Mouse (Mus musculus): Measurements from ENCODE around the gene Atl3. TPM values are rescaled to one million over a fixed set of nuclear protein-coding genes. Genes with fewer than 3 reads are reported as not detected.
A peak's percentile ranks its signal among the peaks of the same experiment; 100 is the strongest.
"Not testable (repeated sequence)": the region's sequence is repeated elsewhere in the genome, so short reads cannot be mapped to it uniquely, and the experiment has no call there.

The Atl3 gene
- total RNA-seq, 2 experiments from 2014 or later: 46.9 to 53.0 TPM

- 0 out of 2 replicates have a peak, but pooled peaks have one; percentile 37 for ATAC-seq (replicated peaks; ENCODE audit: low FRiP score, poor library complexity, severe bottlenecking)
Measured at GRCm38 (mm10) chr19:7495221-7496038, 1.6 kb downstream of the Atl3 start.

- ATAC-seq (replicated peaks; ENCODE audit: low FRiP score, poor library complexity, severe bottlenecking): not testable (repeated sequence)
Measured at GRCm38 (mm10) chr19:7496070-7496469, 2.2 kb downstream of the Atl3 start.

- no peak for ATAC-seq (replicated peaks; ENCODE audit: low FRiP score, poor library complexity, severe bottlenecking)
Measured at GRCm38 (mm10) chr19:7498816-7499215, 5.0 kb downstream of the Atl3 start.

GRCm38 (mm10) chr19:7500701-7501100, 6.9 kb downstream of the Atl3 start:
- ATAC-seq (replicated peaks; ENCODE audit: low FRiP score, poor library complexity, severe bottlenecking): no peak

GRCm38 (mm10) chr19:7502432-7502831, 8.6 kb downstream of the Atl3 start:
- no peak for ATAC-seq (replicated peaks; ENCODE audit: low FRiP score, poor library complexity, severe bottlenecking)

GRCm38 (mm10) chr19:7506321-7506720, 12.5 kb downstream of the Atl3 start:
- no peak for ATAC-seq (replicated peaks; ENCODE audit: low FRiP score, poor library complexity, severe bottlenecking)

- no peak for ATAC-seq (replicated peaks; ENCODE audit: low FRiP score, poor library complexity, severe bottlenecking)
Measured at GRCm38 (mm10) chr19:7508026-7508425, 14.2 kb downstream of the Atl3 start.

GRCm38 (mm10) chr19:7516437-7516836, 22.6 kb downstream of the Atl3 start:
- no peak for ATAC-seq (replicated peaks; ENCODE audit: low FRiP score, poor library complexity, severe bottlenecking)

- ATAC-seq (replicated peaks; ENCODE audit: low FRiP score, poor library complexity, severe bottlenecking): no peak
Measured at GRCm38 (mm10) chr19:7521619-7522018, 27.8 kb downstream of the Atl3 start.

GRCm38 (mm10) chr19:7522856-7523255, 29.0 kb downstream of the Atl3 start:
- ATAC-seq (replicated peaks; ENCODE audit: low FRiP score, poor library complexity, severe bottlenecking): no peak

- no peak for ATAC-seq (replicated peaks; ENCODE audit: low FRiP score, poor library complexity, severe bottlenecking)
Measured at GRCm38 (mm10) chr19:7523292-7523691, 29.5 kb downstream of the Atl3 start.

- ATAC-seq (replicated peaks; ENCODE audit: low FRiP score, poor library complexity, severe bottlenecking): no peak
Measured at GRCm38 (mm10) chr19:7523781-7524180, 29.9 kb downstream of the Atl3 start.

- no peak for ATAC-seq (replicated peaks; ENCODE audit: low FRiP score, poor library complexity, severe bottlenecking)
Measured at GRCm38 (mm10) chr19:7524879-7525278, 31.0 kb downstream of the Atl3 start.

GRCm38 (mm10) chr19:7528639-7529428, 35.0 kb downstream of the Atl3 start:
- ATAC-seq (replicated peaks; ENCODE audit: low FRiP score, poor library complexity, severe bottlenecking): peak; percentile 79

GRCm38 (mm10) chr19:7531906-7532305, 38.1 kb downstream of the Atl3 start:
- no peak for ATAC-seq (replicated peaks; ENCODE audit: low FRiP score, poor library complexity, severe bottlenecking)

GRCm38 (mm10) chr19:7533891-7534290, 40.1 kb downstream of the Atl3 start:
- no peak for ATAC-seq (replicated peaks; ENCODE audit: low FRiP score, poor library complexity, severe bottlenecking)

- ATAC-seq (replicated peaks; ENCODE audit: low FRiP score, poor library complexity, severe bottlenecking): no peak
Measured at GRCm38 (mm10) chr19:7548924-7549323, 55.1 kb downstream of the Atl3 start.

- ATAC-seq (replicated peaks; ENCODE audit: low FRiP score, poor library complexity, severe bottlenecking): peak; percentile 90
Measured at GRCm38 (mm10) chr19:7551550-7552300, 57.9 kb downstream of the Atl3 start.

- ATAC-seq (replicated peaks; ENCODE audit: low FRiP score, poor library complexity, severe bottlenecking): peak; percentile 46
Measured at GRCm38 (mm10) chr19:7552301-7552673, 58.4 kb downstream of the Atl3 start.

- ATAC-seq (replicated peaks; ENCODE audit: low FRiP score, poor library complexity, severe bottlenecking): peak; percentile 46
Measured at GRCm38 (mm10) chr19:7553441-7553840, 59.6 kb downstream of the Atl3 start.

Measured in erythroid progenitor cell, adult 5-6 weeks (primary cell).